14 mouse cellular contexts compared by ENCODE assay signal in the genomic region with DNA sequence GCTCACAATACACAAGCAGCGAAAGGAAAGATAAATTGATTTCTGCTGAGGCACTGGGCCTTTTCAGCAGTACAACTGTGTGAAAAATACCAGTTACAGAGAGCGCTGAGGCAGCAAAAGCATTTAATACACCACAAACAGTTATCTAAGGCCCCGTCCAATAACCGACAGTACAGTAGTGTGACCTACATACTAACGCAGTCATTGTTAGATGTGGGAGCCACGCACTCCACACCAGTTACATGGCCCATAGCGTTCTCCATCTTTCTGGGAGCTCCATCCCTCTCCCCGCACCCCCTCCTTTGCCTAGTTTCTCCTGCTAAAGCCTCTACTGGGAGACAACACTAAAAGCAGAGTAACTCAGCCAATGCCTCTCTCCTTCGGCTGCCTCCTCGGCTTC.
A peak's percentile ranks its signal among the peaks of the same experiment; 100 is the strongest.
DNase-seq lines count a peak whose midpoint lies in the region; ATAC-seq and TF ChIP-seq lines count a peak whose summit lies in the region.
"Had no signal": no experiment of that assay in that cellular context is flagged by ENCODE, and none has a peak within 500 bp of the region (broad histone marks: within the 10 kb centered on the region; RNA-seq: fewer than 3 reads in every experiment).

No protein-coding gene starts in this region.

- 0 out of 2 replicates have a peak overlapping the region, but pooled peaks have one; percentile 14 for H3K4me2 ChIP-seq in hindbrain, embryonic 11.5 days (replicated peaks; ENCODE audit: low read depth, low read length)
- H3K4me2 ChIP-seq in midbrain, embryonic 13.5 days (replicated peaks) = no peak overlapping the region
- no peak overlapping the region for H3K4me2 ChIP-seq in intestine, postnatal 0 days (replicated peaks; ENCODE audit: low read depth)
- H3K4me2 ChIP-seq: heart, embryonic 15.5 days had no signal

- DNase-seq in layer of hippocampus, adult 2 months (ENCODE audit: low spot score in 2 of 2) = no peak
- no peak for DNase-seq in layer of hippocampus, adult 9-10 months (ENCODE audit: low spot score)
- DNase-seq in hindbrain, embryonic 11.5 days (ENCODE audit: low spot score) = peak; percentile 54
- no peak for DNase-seq in kidney, postnatal 10 days
- DNase-seq in testis, postnatal 14 days (ENCODE audit: low spot score) = no peak
- no peak for DNase-seq in kidney, postnatal 14 days
- DNase-seq: cerebellum, adult 11 months; gastrocnemius, postnatal 25 days; kidney, postnatal 25 days; spleen, adult 18-20 months had no signal

- H3K9ac ChIP-seq in hindbrain, embryonic 11.5 days (ENCODE audit: low read depth, low read length) = no peak overlapping the region
- H3K9ac ChIP-seq in midbrain, embryonic 13.5 days (replicated peaks) = no peak overlapping the region
- no peak overlapping the region for H3K9ac ChIP-seq in intestine, postnatal 0 days (ENCODE audit: low read depth, low read length)
- H3K9ac ChIP-seq: heart, embryonic 15.5 days had no signal

- WGBS in hindbrain, embryonic 11.5 days = 38% methylated on average over 10 of the region's 10 CpGs
- WGBS in midbrain, embryonic 13.5 days = 32% methylated on average over 10 of the region's 10 CpGs
- 80% methylated on average over 10 of the region's 10 CpGs for WGBS in intestine, postnatal 0 days

- no peak for TF ChIP-seq CTCF in layer of hippocampus, adult 2 months (conservative IDR thresholded peaks at IDR 0.05)
- TF ChIP-seq CTCF in intestine, postnatal 0 days (IDR thresholded peaks at IDR 0.05; ENCODE audit: low read depth) = no peak

- 0 out of 2 replicates have a peak overlapping the region, but pooled peaks have one; percentile 32 for H3K27ac ChIP-seq in layer of hippocampus, adult 2 months
- peak overlapping the region; percentile 80 for H3K27ac ChIP-seq in hindbrain, embryonic 11.5 days (ENCODE audit: low read depth, low read length)
- H3K27ac ChIP-seq in midbrain, embryonic 13.5 days = peak overlapping the region; percentile 77
- H3K27ac ChIP-seq in intestine, postnatal 0 days (ENCODE audit: low read depth, low read length) = no peak overlapping the region
- H3K27ac ChIP-seq: heart, embryonic 15.5 days had no signal

- no peak overlapping the region for H3K4me3 ChIP-seq in layer of hippocampus, adult 2 months
- no peak overlapping the region for H3K4me3 ChIP-seq in hindbrain, embryonic 11.5 days (ENCODE audit: low read depth, low read length)
- H3K4me3 ChIP-seq in midbrain, embryonic 13.5 days (replicated peaks) = no peak overlapping the region
- H3K4me3 ChIP-seq in intestine, postnatal 0 days (ENCODE audit: low read depth, low read length) = no peak overlapping the region
- H3K4me3 ChIP-seq: heart, embryonic 15.5 days had no signal

- H3K4me1 ChIP-seq in hindbrain, embryonic 11.5 days (replicated peaks; ENCODE audit: control insufficient read depth, insufficient read depth, low read length) = 0 out of 2 replicates have a peak, but pooled peaks cover 4% of the 10 kb centered on the region
- H3K4me1 ChIP-seq in midbrain, embryonic 13.5 days (replicated peaks) = peaks cover 53% of the 10 kb centered on the region
- no peaks in the 10 kb centered on the region for H3K4me1 ChIP-seq in intestine, postnatal 0 days (replicated peaks; ENCODE audit: control insufficient read depth, insufficient read depth, low read length)

- no peaks in the 10 kb centered on the region for H3K9me3 ChIP-seq in hindbrain, embryonic 11.5 days (ENCODE audit: control insufficient read depth, low read length)
- no peaks in the 10 kb centered on the region for H3K9me3 ChIP-seq in midbrain, embryonic 13.5 days
- no peaks in the 10 kb centered on the region for H3K9me3 ChIP-seq in intestine, postnatal 0 days (ENCODE audit: control insufficient read depth)
- H3K9me3 ChIP-seq: heart, embryonic 15.5 days had no signal

- H3K36me3 ChIP-seq in hindbrain, embryonic 11.5 days (ENCODE audit: control insufficient read depth, insufficient read depth, low read length) = no peaks in the 10 kb centered on the region
- H3K36me3 ChIP-seq in midbrain, embryonic 13.5 days = no peaks in the 10 kb centered on the region
- H3K36me3 ChIP-seq in intestine, postnatal 0 days (ENCODE audit: control insufficient read depth, insufficient read depth) = no peaks in the 10 kb centered on the region
- H3K36me3 ChIP-seq: heart, embryonic 15.5 days had no signal

- ATAC-seq in hindbrain, embryonic 11.5 days (ENCODE audit: low FRiP score) = peak; percentile 51
- ATAC-seq in midbrain, embryonic 13.5 days = peak; percentile 61
- ATAC-seq in intestine, postnatal 0 days = no peak
- ATAC-seq: inflammation-experienced regulatory T-cells, adult 6 months had no signal

- no peaks in the 10 kb centered on the region for H3K27me3 ChIP-seq in hindbrain, embryonic 11.5 days (ENCODE audit: control insufficient read depth, insufficient read depth, low read length)
- no peaks in the 10 kb centered on the region for H3K27me3 ChIP-seq in midbrain, embryonic 13.5 days
- no peaks in the 10 kb centered on the region for H3K27me3 ChIP-seq in intestine, postnatal 0 days (replicated peaks; ENCODE audit: control insufficient read depth, insufficient read depth, low read length)
- H3K27me3 ChIP-seq: heart, embryonic 15.5 days had no signal
